In the genomic region with DNA sequence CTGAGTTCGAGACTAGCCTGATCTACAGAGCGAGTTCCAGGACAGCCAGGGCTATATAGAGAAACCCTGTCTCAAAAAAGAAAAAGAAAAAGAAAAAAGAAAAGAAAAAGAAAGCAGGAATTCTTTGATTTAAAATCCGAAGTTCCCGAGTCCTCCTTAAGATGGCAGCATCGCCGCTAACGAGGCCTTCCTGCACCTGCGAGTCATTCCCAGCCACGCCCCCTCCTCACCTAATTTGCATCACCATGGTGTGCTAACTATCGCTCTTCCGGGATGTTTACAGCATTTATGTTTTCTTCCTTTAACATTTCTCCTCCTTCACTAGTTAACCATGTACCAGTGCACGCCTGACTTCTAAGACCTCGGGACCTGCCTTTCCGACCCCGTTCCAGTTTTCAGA, we compare ENCODE assay signal across 8 mouse cellular contexts. TPM values are rescaled to one million over a fixed set of nuclear protein-coding genes. Genes with fewer than 3 reads are reported as not detected.
DNase-seq lines count a peak whose midpoint lies in the region; ATAC-seq and TF ChIP-seq lines count a peak whose summit lies in the region.
"Had no signal": no experiment of that assay in that cellular context is flagged by ENCODE, and none has a peak within 500 bp of the region (broad histone marks: within the 10 kb centered on the region; RNA-seq: fewer than 3 reads in every experiment).

No protein-coding gene starts in this region.

- H3K27me3 ChIP-seq in spleen, adult 2 months (ENCODE audit: control insufficient read depth, insufficient read depth, low read length) = no peaks in the 10 kb centered on the region
- H3K27me3 ChIP-seq in hindbrain, embryonic 13.5 days = no peaks in the 10 kb centered on the region
- no peaks in the 10 kb centered on the region for H3K27me3 ChIP-seq in splenic B cell, adult 2 months (ENCODE audit: control insufficient read depth, insufficient read depth, low read length, poor library complexity, severe bottlenecking)

- ATAC-seq in hindbrain, embryonic 13.5 days (ENCODE audit: low FRiP score) = 0 out of 2 replicates have a peak, but pooled peaks have one; percentile 32

- H3K9me3 ChIP-seq in hindbrain, embryonic 13.5 days = no peaks in the 10 kb centered on the region

- no peaks in the 10 kb centered on the region for H3K4me1 ChIP-seq in spleen, adult 2 months (ENCODE audit: control insufficient read depth, insufficient read depth, insufficient read length)
- H3K4me1 ChIP-seq in bone marrow, adult 2 months (ENCODE audit: control insufficient read depth, insufficient read depth, low read length) = no peaks in the 10 kb centered on the region
- H3K4me1 ChIP-seq in hindbrain, embryonic 13.5 days (replicated peaks) = 0 out of 2 replicates have a peak, but pooled peaks cover 5% of the 10 kb centered on the region

- H3K4me3 ChIP-seq in spleen, adult 2 months (ENCODE audit: extremely low read depth, insufficient read depth, insufficient read length) = no peak overlapping the region
- no peak overlapping the region for H3K4me3 ChIP-seq in bone marrow, adult 2 months (replicated peaks; ENCODE audit: control insufficient read depth, low read depth, low read length)
- no peak overlapping the region for H3K4me3 ChIP-seq in hindbrain, embryonic 13.5 days
- H3K4me3 ChIP-seq: erythroblast, embryonic 14.5 days had no signal

- H3K9ac ChIP-seq in hindbrain, embryonic 13.5 days = 0 out of 2 replicates have a peak overlapping the region, but pooled peaks have one; percentile 11

- no peak for TF ChIP-seq POLR2A in spleen, adult 2 months (IDR thresholded peaks at IDR 0.05; ENCODE audit: low read depth, low read length)
- no peak for TF ChIP-seq POLR2A in bone marrow, adult 2 months (IDR thresholded peaks at IDR 0.05; ENCODE audit: borderline replicate concordance, control insufficient read depth, low read depth, low read length)

- peak; percentile 23; the same call in 1 of the 2 replicates for TF ChIP-seq CTCF in spleen, adult 2 months (IDR thresholded peaks at IDR 0.05; ENCODE audit: extremely low read depth, insufficient read depth, insufficient read length, insufficient replicate concordance)
- peak; percentile 42; the same call in 1 of the 2 replicates for TF ChIP-seq CTCF in bone marrow, adult 2 months (IDR thresholded peaks at IDR 0.05; ENCODE audit: control insufficient read depth, insufficient read depth, low read length)

- no peak overlapping the region for H3K27ac ChIP-seq in spleen, adult 2 months (ENCODE audit: insufficient read depth, low read length)
- no peak overlapping the region; the same call in 1 of the 2 replicates for H3K27ac ChIP-seq in bone marrow, adult 2 months (ENCODE audit: control insufficient read depth, insufficient read depth, low read depth, low read length, poor library complexity)
- H3K27ac ChIP-seq in hindbrain, embryonic 13.5 days = no peak overlapping the region

- 72% methylated on average over 15 of the region's 15 CpGs for WGBS in spleen, adult 2 months
- WGBS in bone marrow, adult 2 months = 64% methylated on average over 15 of the region's 15 CpGs
- WGBS in hindbrain, embryonic 13.5 days = 26% methylated on average over 15 of the region's 15 CpGs

- no peak for DNase-seq in spleen, adult 2 months (ENCODE audit: low read depth in 1 of 2, low spot score in 2 of 2)
- DNase-seq in spleen, postnatal 14 days (ENCODE audit: low spot score in 2 of 2) = no peak
- DNase-seq in lung, adult 18-20 months = peak; percentile 37 to 65
- DNase-seq in splenic B cell, adult 2 months (ENCODE audit: low read depth, low spot score) = peak; percentile 56
- DNase-seq in cerebellum, adult 9-11 months = no peak

- H3K36me3 ChIP-seq in spleen, adult 2 months (ENCODE audit: control insufficient read depth, insufficient read depth, low read length) = peaks cover 22% of the 10 kb centered on the region
- H3K36me3 ChIP-seq in hindbrain, embryonic 13.5 days = peaks cover 55% of the 10 kb centered on the region
- peaks cover 5% of the 10 kb centered on the region for H3K36me3 ChIP-seq in splenic B cell, adult 2 months (ENCODE audit: control insufficient read depth, insufficient read depth, low read length, poor library complexity, severe bottlenecking)

- H3K4me2 ChIP-seq in hindbrain, embryonic 13.5 days = peak overlapping the region; percentile 20; the same call in 1 of the 2 replicates

RNA-seq across cellular contexts. Expression of a gene that starts 9.4 kb away (rescaled TPM):
- 42.7 and 54.3 TPM in 2 replicates for polyA plus RNA-seq in spleen, adult 2 months (2012; rRNA removed)
- polyA plus RNA-seq in bone marrow, adult 2 months (2011; ENCODE audit: insufficient read depth, insufficient read length, low replicate concordance, missing spikeins) = 57.2 and 97.0 TPM in 2 replicates
- 399 and 414 TPM in 2 replicates for polyA plus RNA-seq in hindbrain, embryonic 13.5 days (2015; fragmentation: Nextera tagmentation; extraction: Ambion mirVana)

RNA-seq across cellular contexts. Expression of a gene that starts 9.5 kb away (rescaled TPM):
- 24.5 and 24.9 TPM in 2 replicates for polyA plus RNA-seq in spleen, adult 2 months (2012; rRNA removed)
- polyA plus RNA-seq in bone marrow, adult 2 months (2011; ENCODE audit: insufficient read depth, insufficient read length, low replicate concordance, missing spikeins) = 9.8 and 13.6 TPM in 2 replicates
- 33.2 and 38.5 TPM in 2 replicates for polyA plus RNA-seq in hindbrain, embryonic 13.5 days (2015; fragmentation: Nextera tagmentation; extraction: Ambion mirVana)

RNA-seq across cellular contexts. Expression of a gene that starts 35.2 kb away (rescaled TPM):
- polyA plus RNA-seq in spleen, adult 2 months (2012; rRNA removed) = 18.9 and 28.2 TPM in 2 replicates
- 8.2 and 19.3 TPM in 2 replicates for polyA plus RNA-seq in bone marrow, adult 2 months (2011; ENCODE audit: insufficient read depth, insufficient read length, low replicate concordance, missing spikeins)
- polyA plus RNA-seq in hindbrain, embryonic 13.5 days (2015; fragmentation: Nextera tagmentation; extraction: Ambion mirVana) = 42.5 and 48.2 TPM in 2 replicates

Comparison
In these comparisons a context has a peak if more than half of its experiments do, and no peak if none do; other contexts are left out.
1. DNase-seq: peak in lung, adult 18-20 months (2 of 2) and splenic B cell, adult 2 months (single experiment); none in spleen, adult 2 months (0 of 2), spleen, postnatal 14 days (0 of 2) and cerebellum, adult 9-11 months (single experiment).